9 mouse cellular contexts compared by ENCODE assay signal in the genomic region with DNA sequence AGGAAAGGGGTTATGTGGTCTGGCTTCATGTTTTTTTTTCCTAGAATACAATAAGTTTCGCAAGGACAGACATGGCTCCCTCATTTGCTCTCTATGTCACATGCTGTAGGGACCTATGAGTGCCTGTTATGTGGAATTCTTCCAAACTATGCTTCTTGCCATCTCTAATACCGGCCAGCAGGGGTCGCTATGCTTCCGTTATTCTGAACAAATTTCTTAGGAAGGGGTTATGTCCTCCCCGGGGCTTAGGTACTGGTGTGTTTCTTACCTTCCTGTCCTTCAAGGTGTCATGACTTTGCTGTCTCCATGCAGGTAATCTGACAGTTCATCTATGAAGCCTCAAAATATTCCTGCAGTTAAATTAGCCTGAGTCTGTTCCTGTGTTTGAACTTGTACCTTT.
DNase-seq lines count a peak whose midpoint lies in the region.
"Had no signal": no experiment of that assay in that cellular context is flagged by ENCODE, and none has a peak within 500 bp of the region (broad histone marks: within the 10 kb centered on the region; RNA-seq: fewer than 3 reads in every experiment).

No protein-coding gene starts in this region.

- no peaks in the 10 kb centered on the region for H3K9me3 ChIP-seq in embryonic facial prominence, embryonic 10.5 days
- H3K9me3 ChIP-seq: neural tube, embryonic 12.5 days had no signal

- H3K4me1 ChIP-seq in embryonic facial prominence, embryonic 10.5 days, result no peaks in the 10 kb centered on the region
- H3K4me1 ChIP-seq: neural tube, embryonic 12.5 days had no signal

- no peak overlapping the region for H3K27ac ChIP-seq in embryonic facial prominence, embryonic 10.5 days (replicated peaks)
- H3K27ac ChIP-seq: neural tube, embryonic 12.5 days had no signal

- no peaks in the 10 kb centered on the region for H3K36me3 ChIP-seq in embryonic facial prominence, embryonic 10.5 days (replicated peaks)
- H3K36me3 ChIP-seq: neural tube, embryonic 12.5 days had no signal

- no peak overlapping the region for H3K4me3 ChIP-seq in embryonic facial prominence, embryonic 10.5 days
- H3K4me3 ChIP-seq: neural tube, embryonic 12.5 days had no signal

- peak; percentile 7 for DNase-seq in kidney, adult 9 months
- no peak for DNase-seq in kidney, postnatal 14 days
- peak; percentile 46 for DNase-seq in A20 (ENCODE audit: low read depth, low spot score)
- peak; percentile 15 for DNase-seq in adrenal gland, adult 2 months
- peak; percentile 39 for DNase-seq in embryonic facial prominence, embryonic 10.5 days (ENCODE audit: low spot score)
- DNase-seq in lung, adult 18-20 months, result no peak
- no peak for DNase-seq in frontal cortex, postnatal 25 days (ENCODE audit: low spot score in 2 of 2)
- no peak for DNase-seq in urinary bladder, postnatal 36 days (ENCODE audit: low spot score in 2 of 2)

- 21% methylated on average over 5 of the region's 5 CpGs for WGBS in embryonic facial prominence, embryonic 10.5 days

- H3K27me3 ChIP-seq in embryonic facial prominence, embryonic 10.5 days (replicated peaks; ENCODE audit: low read depth, poor library complexity, severe bottlenecking), result no peaks in the 10 kb centered on the region
- H3K27me3 ChIP-seq: neural tube, embryonic 12.5 days had no signal

Comparison
In these comparisons a context has a peak if more than half of its experiments do, and no peak if none do; other contexts are left out.
1. DNase-seq: peak in kidney, adult 9 months (single experiment), A20 (single experiment), adrenal gland, adult 2 months (single experiment) and embryonic facial prominence, embryonic 10.5 days (single experiment); none in kidney, postnatal 14 days (single experiment), lung, adult 18-20 months (0 of 2), frontal cortex, postnatal 25 days (0 of 2) and urinary bladder, postnatal 36 days (0 of 2).